Mouse (Mus musculus): ENCODE measurements around the gene Syndig1l.

DNA sequence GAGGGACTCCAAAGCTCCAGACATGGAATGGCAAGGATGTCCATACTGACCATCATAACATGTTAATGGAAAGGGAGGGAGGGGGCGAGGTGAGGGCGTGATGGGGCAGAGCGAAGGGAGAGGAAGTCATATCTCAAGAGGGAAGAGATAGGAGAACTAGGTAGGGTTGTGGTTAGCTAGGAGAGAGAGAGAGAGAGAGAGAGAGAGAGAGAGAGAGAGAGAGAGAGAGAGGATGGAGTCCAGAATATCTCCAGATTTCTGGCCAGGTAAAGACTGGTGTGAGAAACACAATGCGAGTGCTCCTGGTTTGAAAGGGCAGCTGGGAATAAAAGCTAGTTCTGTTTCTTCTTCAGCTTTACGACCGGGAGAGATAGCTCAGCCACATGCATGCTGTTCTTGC, 6.5 kb downstream of the Syndig1l start:
- TF ChIP-seq ZNF384 (IDR thresholded peaks at IDR 0.05; ENCODE audit: low read depth, low read length) (no peak), CHD2 (IDR thresholded peaks at IDR 0.05; ENCODE audit: low read depth, low read length) (no peak), HCFC1 (IDR thresholded peaks at IDR 0.05; ENCODE audit: borderline replicate concordance, insufficient read depth, low read length) (no peak), ZC3H11A (IDR thresholded peaks at IDR 0.05; ENCODE audit: borderline replicate concordance, low read depth, low read length) (no peak), MAFK (IDR thresholded peaks at IDR 0.05; ENCODE audit: insufficient read depth, low read depth, low read length) (no peak)

Data from ES-E14 (cell line).